In genomic region chr2:92278663-92279062, GRCm38 (mm10) we compare ENCODE assay signal across 13 mouse cellular contexts.
DNase-seq lines count a peak whose midpoint lies in the region; ATAC-seq and TF ChIP-seq lines count a peak whose summit lies in the region.
"Had no signal": no experiment of that assay in that cellular context is flagged by ENCODE, and none has a peak within 500 bp of the region (broad histone marks: within the 10 kb centered on the region; RNA-seq: fewer than 3 reads in every experiment).

No protein-coding gene starts in this region.

- WGBS in hindbrain, postnatal 0 days, result 51% methylated on average over 7 of the region's 7 CpGs

- ATAC-seq in hindbrain, postnatal 0 days, result 0 out of 2 replicates have a peak, but pooled peaks have one; percentile 43
- ATAC-seq in inflammation-experienced regulatory T-cells, adult 6 months, result no peak
- ATAC-seq: intestine, embryonic 16.5 days had no signal

- peaks cover 4% of the 10 kb centered on the region for H3K4me1 ChIP-seq in hindbrain, postnatal 0 days (ENCODE audit: insufficient read depth, low read length)
- H3K4me1 ChIP-seq: heart, embryonic 10.5 days had no signal

- peak; percentile 58 for DNase-seq in layer of hippocampus, adult 11-12 months (ENCODE audit: low spot score)
- no peak for DNase-seq in layer of hippocampus, adult 9-10 months (ENCODE audit: low spot score)
- peak; percentile 49 for DNase-seq in hindbrain, postnatal 0 days (ENCODE audit: low spot score)
- DNase-seq in left cerebral cortex, postnatal 36 days (ENCODE audit: low spot score in 2 of 2), result peak; percentile 40 to 41
- DNase-seq in right cerebral cortex, postnatal 4 days, result peak; percentile 42
- DNase-seq in MN1 (ENCODE audit: low spot score), result no peak
- DNase-seq: lung, postnatal 10 days; thymus, postnatal 36 days had no signal

- intact Hi-C loops in left cerebral cortex, postnatal 36 days (cut with DNase I), result no loop called here

- H3K4me3 ChIP-seq in hindbrain, postnatal 0 days (ENCODE audit: low read length), result no peak overlapping the region
- H3K4me3 ChIP-seq: erythroblast, embryonic 14.5 days; heart, embryonic 10.5 days; myocyte had no signal

- H3K27ac ChIP-seq in hindbrain, postnatal 0 days, result peak overlapping the region; percentile 65
- H3K27ac ChIP-seq: heart, embryonic 10.5 days had no signal

- no peaks in the 10 kb centered on the region for H3K27me3 ChIP-seq in hindbrain, postnatal 0 days (ENCODE audit: insufficient read depth, low read length)

- TF ChIP-seq CTCF in hindbrain, postnatal 0 days (IDR thresholded peaks at IDR 0.05; ENCODE audit: low read depth), result no peak

- H3K9me3 ChIP-seq in hindbrain, postnatal 0 days (ENCODE audit: low read length), result no peaks in the 10 kb centered on the region
- H3K9me3 ChIP-seq: heart, embryonic 10.5 days had no signal

- no peak overlapping the region for H3K9ac ChIP-seq in hindbrain, postnatal 0 days (replicated peaks; ENCODE audit: low read length)

- no peaks in the 10 kb centered on the region for H3K36me3 ChIP-seq in hindbrain, postnatal 0 days (ENCODE audit: insufficient read depth, low read length)
- H3K36me3 ChIP-seq: heart, embryonic 10.5 days had no signal

- no peak overlapping the region for H3K4me2 ChIP-seq in hindbrain, postnatal 0 days (ENCODE audit: low read depth, low read length)

Comparison
In these comparisons a context has a peak if more than half of its experiments do, and no peak if none do; other contexts are left out.
1. DNase-seq: peak in layer of hippocampus, adult 11-12 months (single experiment), hindbrain, postnatal 0 days (single experiment), left cerebral cortex, postnatal 36 days (2 of 2) and right cerebral cortex, postnatal 4 days (single experiment); none in layer of hippocampus, adult 9-10 months (single experiment) and MN1 (single experiment).